Mouse (Mus musculus) midbrain, embryonic 15.5 days (tissue): Measurements from ENCODE around the gene Dnm1. TPM values are rescaled to one million over a fixed set of nuclear protein-coding genes. Genes with fewer than 3 reads are reported as not detected.
A peak's percentile ranks its signal among the peaks of the same experiment; 100 is the strongest.

Experiments used
- ATAC-seq: fragments of 200-750 bp; cut with Nextera tagmentation; replicated peaks from 2 replicates; pipeline ENCODE4 v1.8.0; 2017; ENCODE audit warnings: moderate TSS enrichment
- H3K27ac ChIP-seq: fragments of 300-500 bp; sonication (generic); 2 replicates; pipeline ENCODE4 v1.5.1; 2015; ENCODE audit warnings: mild to moderate bottlenecking, inconsistent platforms
- H3K27me3 ChIP-seq: fragments of 300-500 bp; sonication (generic); replicated peaks from 2 replicates; pipeline ENCODE4 v1.6.1; 2015; ENCODE audit warnings: inconsistent platforms
- H3K36me3 ChIP-seq: fragments of 300-500 bp; sonication (generic); replicated peaks from 2 replicates; pipeline ENCODE4 v1.6.1; 2015; ENCODE audit warnings: inconsistent platforms
- H3K4me1 ChIP-seq: fragments of 300-500 bp; sonication (generic); 2 replicates; pipeline ENCODE4 v1.6.1; 2015; ENCODE audit warnings: inconsistent platforms
- H3K4me2 ChIP-seq: fragments of 300-500 bp; sonication (generic); 2 replicates; pipeline ENCODE4 v1.6.1; 2015; ENCODE audit warnings: inconsistent platforms, mild to moderate bottlenecking, moderate library complexity
- H3K4me3 ChIP-seq: fragments of 300-500 bp; sonication (generic); 2 replicates; pipeline ENCODE4 v1.5.1; 2015; ENCODE audit warnings: mild to moderate bottlenecking, inconsistent platforms
- H3K9ac ChIP-seq: fragments of 300-500 bp; sonication (generic); 2 replicates; pipeline ENCODE4 v1.6.1; 2015; ENCODE audit warnings: mild to moderate bottlenecking, inconsistent platforms
- H3K9me3 ChIP-seq: fragments of 300-500 bp; sonication (generic); 2 replicates; pipeline ENCODE4 v1.6.1; 2016; ENCODE audit warnings: inconsistent platforms
- WGBS: fragments of 180-500 bp; shearing (Covaris S2); methylation state at CpG from one replicate; pipeline ENCODE4 v1.1.7; 2015; ENCODE audit warnings: mixed read lengths; 5-methylcytosine and 5-hydroxymethylcytosine counted together
- polyA plus RNA-seq: library from polyadenylated mRNA; unstranded; fragments of >200 nt; fragmentation: Nextera tagmentation; extraction: Ambion mirVana; gene quantifications from 2 replicates; pipeline ENCODE4 v1.2.1, GENCODE M21; 2015

Dnm1 gene
- 78.4 and 79.0 TPM in 2 replicates for polyA plus RNA-seq

DNA sequence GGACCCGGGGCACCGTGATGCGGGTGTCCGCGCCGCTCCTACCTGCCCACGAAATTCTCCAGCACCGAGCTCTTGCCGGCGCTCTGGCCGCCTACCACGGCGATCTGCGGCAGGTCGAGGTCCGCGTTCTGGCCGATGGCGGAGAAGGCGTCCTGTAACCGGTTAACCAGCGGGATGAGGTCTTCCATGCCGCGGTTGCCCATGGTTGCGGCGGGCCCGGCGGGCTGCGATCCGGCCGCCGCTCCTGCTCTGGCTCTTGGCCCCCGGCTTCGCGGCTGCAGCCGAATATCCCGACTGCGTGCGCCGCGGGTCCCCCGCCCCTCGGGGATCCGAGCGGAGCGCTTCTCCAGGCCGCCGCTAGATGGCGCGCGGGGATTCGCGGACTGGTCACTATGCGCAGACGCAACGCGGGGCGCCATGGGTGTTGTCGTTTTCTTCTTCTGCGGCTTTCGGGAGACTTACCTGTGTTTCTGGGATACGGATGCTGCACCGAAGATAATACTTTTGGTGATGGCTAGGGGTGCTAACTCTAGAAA, at the start of gene Dnm1:
Gene Dnm1, minus strand, starts transcription at position 332 of the 536 bp plus-strand sequence.
- WGBS = under 1% methylated on average over 60 of the region's 63 CpGs
- peak within 1 kb of the TSS; percentile 97 for H3K27ac ChIP-seq
- H3K4me3 ChIP-seq = peak within 1 kb of the TSS; percentile 85
- H3K4me2 ChIP-seq = peak within 1 kb of the TSS; percentile 57
- H3K9me3 ChIP-seq = no peaks in the 10 kb centered on the region
- H3K36me3 ChIP-seq = no peaks in the 10 kb centered on the region
- H3K9ac ChIP-seq = peak within 1 kb of the TSS; percentile 96
- H3K27me3 ChIP-seq = no peaks in the 10 kb centered on the region
- peak; percentile 74 for ATAC-seq
- peaks cover 34% of the 10 kb centered on the region for H3K4me1 ChIP-seq

DNA sequence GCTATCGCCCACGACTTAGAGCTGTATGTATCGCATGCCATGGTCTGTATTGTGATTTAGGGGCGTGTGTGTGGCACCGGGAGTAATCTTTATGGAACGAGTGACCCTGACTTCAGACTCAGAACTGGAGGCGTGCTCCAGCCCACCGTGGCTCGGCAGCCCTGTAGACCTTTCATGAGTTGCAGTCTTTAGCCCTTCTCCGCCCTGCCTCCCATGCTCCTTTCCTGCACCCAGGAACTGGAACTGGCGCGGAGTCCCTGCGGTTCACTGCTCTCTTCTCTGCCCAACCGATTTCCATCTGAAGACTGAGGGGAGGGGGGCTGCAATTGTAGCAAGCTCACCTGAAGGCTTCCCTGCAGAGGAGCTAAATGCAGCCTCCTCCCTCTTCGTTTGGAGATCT, 43.6 kb upstream of the Dnm1 start:
- Histone ChIP-seq H3K27ac (peak overlapping the region; percentile 95), H3K27me3 (no peaks in the 10 kb centered on the region), H3K4me1 (peaks cover 22% of the 10 kb centered on the region), H3K36me3 (peaks cover 7% of the 10 kb centered on the region; the same call in 1 of the 2 replicates), H3K4me2 (peak overlapping the region; percentile 88), H3K4me3 (peak overlapping the region; percentile 69), H3K9ac (peak overlapping the region; percentile 73), H3K9me3 (no peaks in the 10 kb centered on the region)
- 0% methylated on average over 15 of the region's 15 CpGs for WGBS
- ATAC-seq = no peak

DNA sequence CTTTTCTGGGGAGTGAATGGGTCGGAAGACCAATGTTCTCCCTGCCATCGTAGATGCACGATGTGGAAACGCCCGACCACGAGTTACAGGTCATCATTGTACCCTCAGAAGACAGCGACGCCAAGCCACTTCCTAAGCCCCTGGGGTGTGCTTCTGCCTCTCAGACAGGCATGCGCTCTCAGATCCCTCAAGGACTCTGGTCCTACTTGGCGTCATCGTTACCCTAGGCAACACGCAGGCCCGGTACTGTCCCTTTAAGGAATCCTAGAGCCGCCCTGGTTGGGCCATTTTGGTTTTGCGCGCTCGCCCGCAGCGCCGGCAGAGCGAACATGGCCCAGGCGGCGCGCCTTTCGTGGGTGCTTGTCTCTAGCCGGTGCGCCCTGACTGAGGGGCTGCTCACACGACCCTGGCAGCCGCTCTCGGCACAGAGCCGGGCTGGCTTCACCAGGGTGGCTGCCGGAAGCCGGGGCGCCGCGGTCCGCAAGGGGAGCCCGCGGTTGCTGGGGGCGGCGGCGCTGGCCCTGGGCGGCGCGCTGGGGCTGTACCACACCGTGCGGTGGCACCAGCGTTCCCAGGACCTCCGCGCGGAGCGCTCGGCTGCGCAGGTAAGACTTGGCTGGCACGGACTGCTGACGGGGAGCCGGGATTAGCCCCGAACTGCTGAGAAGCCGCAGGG, 42.9 kb upstream of the Dnm1 start:
- Histone ChIP-seq H3K9ac (peak overlapping the region; percentile 73), H3K36me3 (peaks cover 3% of the 10 kb centered on the region; the same call in 1 of the 2 replicates), H3K27me3 (no peaks in the 10 kb centered on the region), H3K4me3 (peak overlapping the region; percentile 69), H3K9me3 (no peaks in the 10 kb centered on the region), H3K4me2 (peak overlapping the region; percentile 88), H3K4me1 (peaks cover 22% of the 10 kb centered on the region), H3K27ac (peak overlapping the region; percentile 95)
- WGBS = under 1% methylated on average over 59 of the region's 59 CpGs
- peak; percentile 96 for ATAC-seq

DNA sequence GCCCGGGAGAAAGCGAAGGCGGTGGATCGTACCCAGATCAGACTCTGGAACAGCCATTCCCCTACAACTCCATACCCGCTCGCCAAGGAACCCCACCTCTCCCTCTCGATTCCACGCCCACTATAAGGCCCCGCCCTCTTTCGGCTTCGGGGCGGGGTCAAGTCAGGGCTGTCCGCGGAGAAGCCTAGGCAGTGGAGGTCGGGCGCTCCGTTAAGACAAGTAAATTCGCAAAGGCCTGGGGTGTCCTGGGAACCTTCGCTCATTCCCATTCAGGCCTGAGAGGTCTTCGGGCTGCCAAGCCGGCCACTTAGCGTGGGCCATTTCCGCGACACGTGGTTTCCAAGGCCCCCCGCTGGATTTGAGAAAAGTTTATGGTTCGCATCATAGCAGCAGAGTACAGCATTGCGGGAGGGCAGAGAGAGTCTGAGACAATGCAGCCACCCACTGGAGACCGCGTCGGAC, 42.4 kb upstream of the Dnm1 start, which contains the start of gene Ptges2:
Gene Ptges2, plus strand, starts transcription at position 413 of the 462 bp plus-strand sequence.
- peak within 1 kb of the TSS; percentile 88 for H3K4me2 ChIP-seq
- ATAC-seq = peak; percentile 92
- no peaks in the 10 kb centered on the region for H3K27me3 ChIP-seq
- no peaks in the 10 kb centered on the region for H3K36me3 ChIP-seq
- H3K27ac ChIP-seq = peak within 1 kb of the TSS; percentile 95
- WGBS = under 1% methylated on average over 31 of the region's 31 CpGs
- H3K4me3 ChIP-seq = peak within 1 kb of the TSS; percentile 69
- H3K9me3 ChIP-seq = no peaks in the 10 kb centered on the region
- H3K9ac ChIP-seq = peak within 1 kb of the TSS; percentile 73
- H3K4me1 ChIP-seq = peaks cover 22% of the 10 kb centered on the region

DNA sequence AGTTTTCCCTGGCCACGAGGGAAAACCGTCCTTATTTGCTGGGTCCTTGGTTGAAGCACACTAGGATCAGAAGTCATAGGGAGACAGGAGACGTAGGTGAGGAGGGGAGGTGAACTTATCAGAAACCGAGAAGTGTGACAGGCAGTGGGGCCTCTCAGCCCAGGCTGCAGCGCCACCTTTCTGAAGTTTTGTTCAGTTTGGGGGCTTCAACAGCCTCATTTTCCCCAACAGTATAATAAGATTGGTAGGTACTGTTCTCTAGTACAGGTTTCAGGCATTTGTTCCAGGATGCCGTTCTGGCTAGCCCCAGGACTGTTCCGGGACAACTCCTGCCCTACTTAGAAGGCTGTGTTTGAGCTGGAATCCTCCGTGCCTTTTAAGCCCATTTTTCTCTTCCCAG, 41.8 kb upstream of the Dnm1 start:
- Histone ChIP-seq H3K27me3 (no peaks in the 10 kb centered on the region), H3K9ac (peak overlapping the region; percentile 73), H3K4me3 (peak overlapping the region; percentile 69), H3K4me2 (peak overlapping the region; percentile 88), H3K4me1 (peaks cover 22% of the 10 kb centered on the region), H3K9me3 (no peaks in the 10 kb centered on the region), H3K36me3 (no peaks in the 10 kb centered on the region), H3K27ac (peak overlapping the region; percentile 95)
- 3% methylated on average over 8 of the region's 8 CpGs for WGBS
- no peak for ATAC-seq

GRCm38 (mm10) chr2:32392063-32392462, 38.9 kb upstream of the Dnm1 start:
- 88% methylated on average over 5 of the region's 5 CpGs for WGBS
- no peaks in the 10 kb centered on the region for H3K9me3 ChIP-seq

DNA sequence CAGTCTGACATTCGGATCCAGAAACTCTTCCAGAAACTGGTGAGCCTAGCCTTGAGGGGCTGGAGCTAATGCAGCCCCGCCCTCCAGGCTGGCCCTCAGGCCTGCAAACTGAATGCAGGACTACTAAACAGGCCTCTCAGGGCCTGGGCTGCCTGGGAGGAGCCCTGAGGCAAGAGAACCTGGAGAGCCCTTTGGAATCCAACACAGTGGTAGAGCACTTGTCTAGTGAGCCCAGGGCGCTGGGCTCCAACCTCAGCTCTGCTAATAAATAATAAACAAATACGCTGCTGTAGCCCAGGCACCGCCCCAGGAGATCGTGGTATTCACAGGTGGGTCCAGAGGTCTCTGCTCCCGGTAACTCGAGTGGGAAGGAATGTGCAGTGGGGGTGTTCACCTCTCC, 37.7 kb upstream of the Dnm1 start:
- WGBS = 76% methylated on average over 8 of the region's 8 CpGs
- Histone ChIP-seq H3K9me3 (no peaks in the 10 kb centered on the region), H3K4me3 (no peak overlapping the region), H3K27ac (no peak overlapping the region), H3K4me2 (no peak overlapping the region), H3K4me1 (peaks cover 6% of the 10 kb centered on the region), H3K27me3 (no peaks in the 10 kb centered on the region), H3K9ac (no peak overlapping the region), H3K36me3 (no peaks in the 10 kb centered on the region)
- ATAC-seq = no peak

More at GRCm38 (mm10) chr2:32392063-32392462, 38.9 kb upstream of the Dnm1 start:
- Histone ChIP-seq H3K4me2 (no peak overlapping the region), H3K4me3 (no peak overlapping the region), H3K27ac (no peak overlapping the region), H3K36me3 (no peaks in the 10 kb centered on the region), H3K4me1 (peaks cover 10% of the 10 kb centered on the region), H3K9ac (no peak overlapping the region), H3K27me3 (no peaks in the 10 kb centered on the region)
- no peak for ATAC-seq

- WGBS = 78% methylated on average over 2 of the region's 2 CpGs
- no peak for ATAC-seq
- H3K4me3 ChIP-seq = no peak overlapping the region
These were observed 36.0 kb upstream of the Dnm1 start for GRCm38 (mm10) chr2:32389157-32389556.

DNA sequence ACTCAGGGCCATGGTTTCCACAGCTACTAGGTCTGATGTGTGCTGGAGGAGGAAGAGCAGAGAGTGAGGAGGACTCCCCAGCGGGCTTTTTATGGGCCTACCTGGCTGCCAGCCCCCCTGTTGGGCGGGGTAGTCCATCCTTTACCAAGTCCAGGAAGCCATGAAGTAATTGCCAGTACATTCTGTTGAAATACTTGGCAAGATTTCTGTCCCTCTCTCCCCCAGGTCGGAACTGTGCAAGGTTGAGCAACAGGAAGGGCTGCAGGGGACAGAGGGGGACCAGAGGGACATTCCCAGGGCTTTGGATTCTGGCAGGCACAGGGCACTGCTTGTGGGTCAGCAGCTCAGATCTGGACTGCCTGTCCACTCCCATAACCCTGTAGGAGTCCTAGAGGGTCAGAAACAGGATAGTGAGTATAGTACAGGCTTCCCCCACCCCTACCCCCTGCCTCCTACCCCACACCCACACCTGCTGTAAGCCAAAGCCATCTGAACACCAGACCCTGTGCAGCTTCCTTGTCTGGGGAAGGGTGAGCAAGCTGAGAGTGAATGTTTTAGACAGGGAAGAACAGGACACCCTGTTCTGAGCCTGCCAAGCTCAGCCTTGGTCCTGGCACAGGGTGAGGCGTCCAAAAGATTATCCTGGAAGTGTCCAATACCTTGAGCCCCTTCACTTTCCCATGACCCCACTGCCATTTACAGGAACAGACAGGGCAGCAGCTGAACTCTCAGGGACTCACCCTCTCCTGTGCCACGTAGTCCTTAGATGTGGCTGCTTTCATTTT, 34.8 kb upstream of the Dnm1 start, which contains the start of gene Lcn2:
Gene Lcn2, minus strand, starts transcription at position 547 of the 785 bp plus-strand sequence.
- no peak within 1 kb of the TSS for H3K4me2 ChIP-seq
- H3K4me1 ChIP-seq = no peaks in the 10 kb centered on the region
- no peak within 1 kb of the TSS for H3K9ac ChIP-seq
- no peaks in the 10 kb centered on the region for H3K9me3 ChIP-seq
- no peaks in the 10 kb centered on the region for H3K36me3 ChIP-seq
- no peak for ATAC-seq
- 0 out of 2 replicates have a peak, but pooled peaks cover 2% of the 10 kb centered on the region for H3K27me3 ChIP-seq
- 67% methylated on average over 5 of the region's 5 CpGs for WGBS
- no peak within 1 kb of the TSS for H3K27ac ChIP-seq
- H3K4me3 ChIP-seq = no peak within 1 kb of the TSS

More at GRCm38 (mm10) chr2:32389157-32389556, 36.0 kb upstream of the Dnm1 start:
- no peak overlapping the region for H3K27ac ChIP-seq
- H3K36me3 ChIP-seq = no peaks in the 10 kb centered on the region
- no peaks in the 10 kb centered on the region for H3K9me3 ChIP-seq
- H3K9ac ChIP-seq = no peak overlapping the region
- no peak overlapping the region for H3K4me2 ChIP-seq
- H3K27me3 ChIP-seq = no peaks in the 10 kb centered on the region
- no peaks in the 10 kb centered on the region for H3K4me1 ChIP-seq

DNA sequence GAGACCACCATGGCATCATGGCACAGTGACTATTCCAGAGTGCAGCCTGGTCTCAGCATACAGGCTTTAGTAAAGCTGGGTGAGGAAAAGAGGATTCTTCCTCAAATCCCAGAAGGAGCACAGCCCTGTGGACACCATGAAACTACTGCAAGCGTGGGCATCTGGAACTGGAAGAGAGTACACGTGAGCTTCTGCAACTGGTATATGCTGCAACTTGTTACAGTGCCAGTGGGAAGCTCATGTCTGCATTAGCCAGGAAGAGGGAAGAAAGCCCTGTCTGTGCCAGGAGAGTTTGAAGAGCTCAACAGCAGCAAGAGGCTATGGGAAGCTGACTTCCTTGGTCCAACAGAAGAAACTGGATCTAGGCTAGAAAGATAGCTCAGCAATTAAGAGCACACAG, 29.6 kb upstream of the Dnm1 start:
- WGBS = 84% methylated on average over 2 of the region's 2 CpGs
- no peak overlapping the region for H3K9ac ChIP-seq
- H3K27me3 ChIP-seq = 0 out of 2 replicates have a peak, but pooled peaks cover 2% of the 10 kb centered on the region
- H3K36me3 ChIP-seq = peaks cover 17% of the 10 kb centered on the region; the same call in 1 of the 2 replicates
- H3K4me1 ChIP-seq = peaks cover 13% of the 10 kb centered on the region
- no peak for ATAC-seq
- H3K9me3 ChIP-seq = no peaks in the 10 kb centered on the region
- H3K4me3 ChIP-seq = no peak overlapping the region
- no peak overlapping the region; the same call in 1 of the 2 replicates for H3K4me2 ChIP-seq
- H3K27ac ChIP-seq = no peak overlapping the region

GRCm38 (mm10) chr2:32381775-32382223, 28.7 kb upstream of the Dnm1 start, which contains the start of gene 1110008P14Rik:
TSS of gene 1110008P14Rik (minus strand) at chr2:32381938.
- Histone ChIP-seq H3K36me3 (peaks cover 25% of the 10 kb centered on the region; the same call in 1 of the 2 replicates), H3K9ac (peak within 1 kb of the TSS; percentile 67), H3K4me2 (peak within 1 kb of the TSS; percentile 82), H3K27ac (peak within 1 kb of the TSS; percentile 54), H3K4me1 (peaks cover 13% of the 10 kb centered on the region), H3K4me3 (peak within 1 kb of the TSS; percentile 63), H3K9me3 (no peaks in the 10 kb centered on the region), H3K27me3 (0 out of 2 replicates have a peak, but pooled peaks cover 2% of the 10 kb centered on the region)
- under 1% methylated on average over 42 of the region's 47 CpGs for WGBS
- ATAC-seq = peak; percentile 88
